Mouse (Mus musculus) cerebellum, postnatal 25 days (tissue): Measurements from ENCODE around the gene Mief1.

ENCODE experiments used
- DNase-seq, 2 experiments: peaks; one replicate each; pipeline ENCODE4 v3.0.0; 2021; ENCODE audit warnings: mixed read lengths in 2 of 2

Mief1 gene

GRCm38 (mm10) chr15:80228071-80228800, 5.6 kb upstream of the Mief1 start:
- DNase-seq, result no peak

- no peak for DNase-seq
Observed at GRCm38 (mm10) chr15:80232331-80232730, 1.5 kb upstream of the Mief1 start.

GRCm38 (mm10) chr15:80233053-80233452, 765 bp upstream of the Mief1 start:
- no peak for DNase-seq

GRCm38 (mm10) chr15:80235535-80235934, 1.7 kb downstream of the Mief1 start, which contains the start of gene AC140267.1:
Gene AC140267.1, plus strand, starts transcription at chr15:80235835.
- no peak for DNase-seq

- DNase-seq, result peak; percentile 76 to 77
Observed at GRCm38 (mm10) chr15:80248135-80248534, 14.3 kb downstream of the Mief1 start.

- no peak for DNase-seq
Observed at GRCm38 (mm10) chr15:80248596-80248995, 14.8 kb downstream of the Mief1 start.

- no peak for DNase-seq
Observed at GRCm38 (mm10) chr15:80249672-80250071, 15.9 kb downstream of the Mief1 start.

- no peak for DNase-seq
Observed at GRCm38 (mm10) chr15:80250586-80250985, 16.8 kb downstream of the Mief1 start.

- no peak for DNase-seq
Observed at GRCm38 (mm10) chr15:80253530-80253929, 19.7 kb downstream of the Mief1 start.

- DNase-seq, result peak in 1 of 2 experiments; percentile 54
Observed at GRCm38 (mm10) chr15:80254207-80254606, 20.4 kb downstream of the Mief1 start.

GRCm38 (mm10) chr15:80254847-80255645, 21.2 kb downstream of the Mief1 start, which contains the start of gene Atf4:
Gene Atf4, plus strand, starts transcription at chr15:80255184.
- DNase-seq, result peak; percentile 99

- DNase-seq, result peak; percentile 81 to 88
Observed at GRCm38 (mm10) chr15:80255646-80256121, 21.9 kb downstream of the Mief1 start.

- peak in 1 of 2 experiments; percentile 48 for DNase-seq
Observed at GRCm38 (mm10) chr15:80256242-80256641, 22.4 kb downstream of the Mief1 start.

GRCm38 (mm10) chr15:80256656-80257601, 23.1 kb downstream of the Mief1 start:
- no peak for DNase-seq

GRCm38 (mm10) chr15:80257602-80258239, 23.9 kb downstream of the Mief1 start:
- DNase-seq, result peak; percentile 50 to 65

- DNase-seq, result no peak
Observed at GRCm38 (mm10) chr15:80258240-80259170, 24.7 kb downstream of the Mief1 start.

GRCm38 (mm10) chr15:80259406-80260045, 25.7 kb downstream of the Mief1 start:
- DNase-seq, result no peak

GRCm38 (mm10) chr15:80260677-80261076, 26.9 kb downstream of the Mief1 start:
- DNase-seq, result peak; percentile 93 to 95

GRCm38 (mm10) chr15:80261100-80261499, 27.3 kb downstream of the Mief1 start:
- no peak for DNase-seq
